Mouse (Mus musculus) limb, embryonic 12.5 days (tissue): ENCODE data around the gene Cyp2b13. TPM values are rescaled to one million over a fixed set of nuclear protein-coding genes. Genes with fewer than 3 reads are reported as not detected.
"Not testable (repeated sequence)": the region's sequence is repeated elsewhere in the genome, so short reads cannot be mapped to it uniquely, and the experiment has no call there.

Experiments
- ATAC-seq: fragments of 200-750 bp; cut with Nextera tagmentation; 2 replicates; pipeline ENCODE4 v1.8.0; 2017; ENCODE audit warnings: low read depth, moderate TSS enrichment; ENCODE audit not compliant: insufficient number of reproducible peaks, insufficient read depth, low FRiP score, low TSS enrichment
- H3K27ac ChIP-seq: fragments of 300-500 bp; sonication (generic); 2 replicates; pipeline ENCODE4 v1.5.1; 2016; ENCODE audit warnings: mild to moderate bottlenecking, moderate library complexity
- H3K27me3 ChIP-seq: fragments of 300-500 bp; sonication (generic); 2 replicates; pipeline ENCODE4 v1.6.1; 2016; ENCODE audit warnings: mild to moderate bottlenecking, moderate library complexity
- H3K36me3 ChIP-seq: fragments of 300-500 bp; sonication (generic); 2 replicates; pipeline ENCODE4 v1.6.1; 2016; ENCODE audit warnings: mild to moderate bottlenecking, moderate library complexity
- H3K4me1 ChIP-seq: fragments of 300-500 bp; sonication (generic); replicated peaks from 2 replicates; pipeline ENCODE4 v1.6.1; 2016
- H3K4me2 ChIP-seq: fragments of 300-500 bp; sonication (generic); 2 replicates; pipeline ENCODE4 v1.6.1; 2016; ENCODE audit warnings: mild to moderate bottlenecking, moderate library complexity
- H3K4me3 ChIP-seq: fragments of 300-500 bp; sonication (generic); replicated peaks from 2 replicates; pipeline ENCODE4 v1.5.1; 2016; ENCODE audit warnings: mild to moderate bottlenecking
- H3K9ac ChIP-seq: fragments of 300-500 bp; sonication (generic); replicated peaks from 2 replicates; pipeline ENCODE4 v1.6.1; 2016; ENCODE audit warnings: mild to moderate bottlenecking, moderate library complexity
- H3K9me3 ChIP-seq: fragments of 300-500 bp; sonication (generic); 2 replicates; pipeline ENCODE4 v1.6.1; 2016; ENCODE audit warnings: mild to moderate bottlenecking, moderate library complexity
- WGBS: fragments of 180-500 bp; shearing (Covaris S2); methylation state at CpG from one replicate; pipeline ENCODE4 v1.1.7; 2016; 5-methylcytosine and 5-hydroxymethylcytosine counted together
- polyA plus RNA-seq: library from polyadenylated mRNA; unstranded; fragments of >200 nt; fragmentation: Nextera tagmentation; extraction: Ambion mirVana; gene quantifications from 2 replicates; pipeline ENCODE4 v1.2.1, GENCODE M21; 2016

Cyp2b13 gene
- not detected in 2 replicates for polyA plus RNA-seq

DNA sequence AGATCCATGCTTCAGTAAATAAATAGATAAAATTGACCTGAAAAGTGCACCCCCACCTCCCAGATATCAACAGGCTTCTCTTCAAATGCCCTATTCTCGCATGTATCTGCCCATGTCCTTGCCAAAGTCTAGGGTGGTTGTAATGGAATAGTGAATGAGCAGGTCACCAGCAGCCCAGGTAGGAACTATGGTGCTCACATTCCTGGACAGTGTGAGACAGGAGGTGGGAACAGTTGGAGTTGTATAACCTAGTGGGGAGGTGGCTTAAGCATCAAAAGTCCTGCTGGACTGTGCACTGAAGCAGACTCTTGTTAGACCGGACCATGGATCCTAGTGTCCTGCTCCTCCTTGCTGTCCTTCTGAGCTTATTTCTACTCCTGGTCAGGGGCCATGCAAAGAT, at the start of gene Cyp2b13:
Gene Cyp2b13 (plus strand): TSS at position 301 of the 400 bp plus-strand sequence.
- not testable (repeated sequence) for H3K4me1 ChIP-seq, H3K27ac ChIP-seq, H3K4me3 ChIP-seq, H3K9ac ChIP-seq, ATAC-seq, H3K9me3 ChIP-seq, H3K36me3 ChIP-seq, H3K4me2 ChIP-seq, H3K27me3 ChIP-seq
- 70% methylated on average over 2 of the region's 2 CpGs for WGBS

DNA sequence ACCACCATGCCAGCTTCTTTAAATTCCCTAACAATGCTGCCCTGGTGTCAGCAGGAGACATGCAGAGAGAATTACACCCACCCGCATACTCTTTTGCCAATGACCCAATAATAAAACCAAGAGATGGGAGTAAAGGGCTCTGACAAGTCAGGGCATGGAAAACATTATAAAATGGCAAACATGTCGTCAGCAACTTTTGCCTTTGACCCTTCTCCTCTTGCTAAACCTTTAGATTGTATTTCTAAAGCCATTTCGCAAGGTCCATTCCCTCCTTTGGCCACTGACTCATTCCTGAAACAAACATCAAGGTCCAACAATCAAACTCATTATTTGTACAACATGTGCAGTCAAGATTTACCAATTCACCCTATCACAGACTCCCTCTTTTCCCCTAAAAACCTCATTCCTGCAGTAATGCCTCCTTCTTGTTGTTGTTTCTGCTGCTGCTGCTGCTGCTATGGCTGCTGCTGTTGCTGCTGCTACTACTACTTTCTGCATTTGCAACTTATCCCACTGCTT, 41.4 kb upstream of the Cyp2b13 start:
- WGBS = 94% methylated on average over 1 of the region's 3 CpGs
- H3K4me1 ChIP-seq, ATAC-seq, H3K27me3 ChIP-seq, H3K27ac ChIP-seq, H3K36me3 ChIP-seq, H3K4me2 ChIP-seq, H3K9ac ChIP-seq, H3K9me3 ChIP-seq, H3K4me3 ChIP-seq: not testable (repeated sequence)

DNA sequence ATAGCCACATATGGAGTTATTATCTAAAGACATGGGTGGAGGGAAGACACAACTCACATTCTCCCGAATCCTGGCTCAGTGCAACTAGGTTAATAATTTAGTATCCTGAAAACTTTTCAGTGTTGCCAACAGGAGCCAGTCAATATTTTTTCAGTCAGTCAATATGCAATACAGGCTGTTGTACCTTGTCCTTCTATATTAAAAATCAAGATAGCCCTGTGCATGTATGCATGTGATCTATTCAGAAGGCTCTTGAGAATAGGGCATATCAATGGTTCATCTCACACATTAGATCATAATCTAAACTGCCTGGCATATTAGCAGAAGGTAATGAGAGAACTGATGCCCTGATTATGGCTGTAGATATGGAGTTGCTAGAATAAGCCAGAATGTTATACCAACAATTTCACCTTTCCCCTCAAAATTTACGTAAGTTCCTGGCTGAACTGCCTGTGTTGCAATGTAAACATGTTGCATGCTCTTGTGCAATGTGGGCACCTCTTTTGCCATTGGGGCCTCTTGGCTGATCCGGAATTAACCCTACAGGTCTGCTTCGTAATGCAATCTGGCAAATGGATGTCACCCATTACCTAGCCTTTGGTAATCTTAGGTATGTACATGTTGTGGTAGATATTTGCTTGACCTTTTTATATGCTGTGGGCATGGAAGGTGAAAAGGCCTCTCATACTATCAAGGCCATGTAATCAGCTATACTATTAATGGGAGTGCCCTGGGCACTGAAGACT, 6.2 kb upstream of the Cyp2b13 start:
- H3K4me3 ChIP-seq, H3K27ac ChIP-seq, ATAC-seq, H3K4me2 ChIP-seq, H3K36me3 ChIP-seq, H3K9ac ChIP-seq, H3K27me3 ChIP-seq, H3K4me1 ChIP-seq: not testable (repeated sequence)
- H3K9me3 ChIP-seq = peaks cover 12% of the 10 kb centered on the region; the same call in 1 of the 2 replicates
- 86% methylated on average over 4 of the region's 4 CpGs for WGBS

DNA sequence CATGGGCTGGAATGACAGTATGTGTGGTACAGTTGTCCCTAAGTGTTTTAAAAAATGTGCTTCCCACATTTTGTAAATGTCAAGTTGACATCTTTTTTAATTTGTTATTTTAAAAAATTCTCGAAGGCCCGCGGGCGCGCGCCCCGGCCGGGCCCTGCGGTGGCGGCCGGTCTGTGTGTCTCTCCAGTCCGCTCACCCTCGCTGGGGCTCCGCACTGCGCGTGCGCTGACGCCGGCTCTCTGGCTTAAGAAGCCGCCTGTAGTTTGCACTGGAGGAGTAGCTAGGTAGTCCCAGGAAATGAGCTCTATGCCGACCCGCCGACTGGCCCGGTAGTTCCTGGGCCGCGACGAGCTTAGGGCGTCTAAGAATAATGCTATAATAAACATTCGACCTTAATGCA, 10.4 kb downstream of the Cyp2b13 start:
- ATAC-seq, H3K9me3 ChIP-seq, H3K4me1 ChIP-seq, H3K27me3 ChIP-seq, H3K27ac ChIP-seq, H3K4me3 ChIP-seq, H3K4me2 ChIP-seq, H3K36me3 ChIP-seq, H3K9ac ChIP-seq: not testable (repeated sequence)
- WGBS = 56% methylated on average over 29 of the region's 29 CpGs

DNA sequence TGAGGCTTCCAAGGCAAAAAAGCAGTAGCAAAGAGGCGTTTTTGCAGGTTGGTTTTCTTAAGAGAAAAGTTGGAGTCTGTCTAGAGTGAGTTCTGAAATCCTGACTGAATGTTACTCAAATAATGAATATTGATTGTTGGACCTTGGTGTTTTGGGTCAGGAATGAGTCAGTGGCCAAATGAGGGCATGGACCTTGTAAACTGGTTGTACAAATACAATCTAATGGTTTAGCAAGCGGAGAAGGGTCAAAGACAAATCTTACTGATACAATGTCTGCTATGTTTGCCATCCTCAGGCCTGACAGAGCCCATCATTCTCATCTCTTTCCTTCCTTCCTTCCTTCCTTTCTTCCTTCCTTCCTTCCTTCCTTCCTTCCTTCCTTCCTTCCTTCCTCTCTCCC, 21.3 kb downstream of the Cyp2b13 start:
- H3K27me3 ChIP-seq = no peaks in the 10 kb centered on the region
- 53% methylated on average over 2 of the region's 2 CpGs for WGBS

DNA sequence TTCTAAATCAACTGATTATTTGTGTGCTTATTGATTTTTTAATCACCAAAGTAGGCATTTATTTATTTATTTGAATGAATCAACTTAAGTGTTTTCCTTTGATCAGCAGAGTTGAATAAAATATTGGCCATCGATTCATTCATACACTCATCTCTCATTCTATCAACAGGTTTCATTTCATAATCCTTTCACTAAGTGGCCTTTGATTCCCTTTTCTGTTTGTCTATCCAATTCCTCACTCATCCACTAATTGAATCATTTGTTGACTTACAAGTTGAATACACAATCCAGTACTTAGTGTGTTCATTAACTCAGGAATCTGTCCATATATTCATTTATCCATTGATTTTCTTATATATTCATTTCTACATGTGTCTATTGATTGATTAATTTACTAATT, 26.1 kb downstream of the Cyp2b13 start:
- no peak overlapping the region for H3K4me2 ChIP-seq
- H3K9ac ChIP-seq = no peak overlapping the region
- H3K4me1 ChIP-seq = no peaks in the 10 kb centered on the region
- no peak for ATAC-seq
- no peaks in the 10 kb centered on the region for H3K27me3 ChIP-seq
- H3K27ac ChIP-seq = no peak overlapping the region
- H3K36me3 ChIP-seq = no peaks in the 10 kb centered on the region
- WGBS = 91% methylated on average over 1 of the region's 1 CpGs
- H3K4me3 ChIP-seq = no peak overlapping the region
- H3K9me3 ChIP-seq = peaks cover 15% of the 10 kb centered on the region

More for the DNA sequence above, 21.3 kb downstream of the Cyp2b13 start:
- H3K27ac ChIP-seq = no peak overlapping the region
- H3K9ac ChIP-seq = no peak overlapping the region
- no peaks in the 10 kb centered on the region for H3K36me3 ChIP-seq
- H3K4me1 ChIP-seq = no peaks in the 10 kb centered on the region
- H3K9me3 ChIP-seq = peaks cover 19% of the 10 kb centered on the region
- H3K4me2 ChIP-seq = no peak overlapping the region
- H3K4me3 ChIP-seq = no peak overlapping the region
- no peak for ATAC-seq

DNA sequence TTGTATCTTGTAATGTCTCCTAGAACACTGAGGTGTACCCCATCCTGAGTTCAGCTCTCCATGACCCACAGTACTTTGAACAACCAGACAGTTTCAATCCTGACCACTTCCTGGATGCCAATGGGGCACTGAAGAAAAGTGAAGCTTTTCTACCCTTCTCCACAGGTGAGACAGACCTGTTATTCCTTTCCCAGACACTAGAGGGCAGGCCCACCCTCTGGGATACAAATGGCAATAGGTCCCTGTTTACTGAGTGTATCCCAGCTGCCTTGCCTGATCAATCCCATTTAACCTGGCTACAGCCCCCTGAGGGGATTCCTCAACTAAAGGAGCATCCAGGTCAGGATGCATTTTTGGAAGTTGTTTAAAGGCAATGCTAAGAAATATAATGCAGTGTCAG, 27.3 kb downstream of the Cyp2b13 start:
- not testable (repeated sequence) for H3K4me1 ChIP-seq, H3K4me3 ChIP-seq, ATAC-seq, H3K9ac ChIP-seq, H3K4me2 ChIP-seq, H3K36me3 ChIP-seq, H3K27ac ChIP-seq, H3K27me3 ChIP-seq
- peaks cover 15% of the 10 kb centered on the region for H3K9me3 ChIP-seq

DNA sequence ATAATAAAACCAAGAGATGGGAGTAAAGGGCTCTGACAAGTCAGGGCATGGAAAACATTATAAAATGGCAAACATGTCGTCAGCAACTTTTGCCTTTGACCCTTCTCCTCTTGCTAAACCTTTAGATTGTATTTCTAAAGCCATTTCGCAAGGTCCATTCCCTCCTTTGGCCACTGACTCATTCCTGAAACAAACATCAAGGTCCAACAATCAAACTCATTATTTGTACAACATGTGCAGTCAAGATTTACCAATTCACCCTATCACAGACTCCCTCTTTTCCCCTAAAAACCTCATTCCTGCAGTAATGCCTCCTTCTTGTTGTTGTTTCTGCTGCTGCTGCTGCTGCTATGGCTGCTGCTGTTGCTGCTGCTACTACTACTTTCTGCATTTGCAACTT, 78.3 kb downstream of the Cyp2b13 start:
- H3K27ac ChIP-seq, H3K9ac ChIP-seq, ATAC-seq, H3K9me3 ChIP-seq, H3K27me3 ChIP-seq, H3K36me3 ChIP-seq, H3K4me3 ChIP-seq, H3K4me1 ChIP-seq, H3K4me2 ChIP-seq: not testable (repeated sequence)
- WGBS = no CpG with 5 or more reads among the region's 2 CpGs

DNA sequence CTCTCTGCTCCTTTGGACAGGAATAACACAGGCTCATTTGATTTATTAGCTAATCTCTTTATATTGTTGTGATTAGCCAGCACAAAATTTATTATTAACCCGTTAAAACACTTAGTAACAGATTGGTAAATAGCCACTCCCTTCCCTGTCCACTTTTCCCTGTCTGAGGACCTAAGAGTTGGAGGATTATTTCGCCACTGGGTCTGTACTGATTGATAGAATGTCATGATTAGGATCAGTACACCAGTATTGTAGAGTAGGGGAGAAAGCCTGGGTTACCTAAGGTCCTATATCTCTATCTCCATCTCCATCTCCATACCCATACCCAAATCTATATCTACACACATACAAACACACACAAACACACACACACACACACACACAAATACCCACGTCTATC, 82.4 kb downstream of the Cyp2b13 start:
- H3K9ac ChIP-seq, H3K27ac ChIP-seq, H3K4me2 ChIP-seq, ATAC-seq, H3K4me1 ChIP-seq, H3K4me3 ChIP-seq, H3K27me3 ChIP-seq, H3K9me3 ChIP-seq, H3K36me3 ChIP-seq: not testable (repeated sequence)
- WGBS = 86% methylated on average over 1 of the region's 3 CpGs

Other genes starting within 250 kb of the Cyp2b13 start
- 1.2 and 2.1 TPM in 2 replicates for gene Cyp2s1, start 244.6 kb upstream of the Cyp2b13 start, polyA plus RNA-seq
- not detected in 2 replicates for gene Cyp2b10, start 163.9 kb upstream of the Cyp2b13 start, polyA plus RNA-seq
- not detected in 2 replicates for gene Cyp2b9, start 111.9 kb downstream of the Cyp2b13 start, polyA plus RNA-seq
- gene Vmn1r184, start 198.8 kb downstream of the Cyp2b13 start, polyA plus RNA-seq = not detected in 2 replicates
- not detected in 2 replicates for gene Cyp2a4, start 245.7 kb downstream of the Cyp2b13 start, polyA plus RNA-seq